Mouse (Mus musculus) heart, postnatal 0 days (tissue): ENCODE results near the gene App.

Source experiments
- CTCF ChIP-seq: IDR thresholded peaks from 2 replicates; pipeline ENCODE4 v1.5.1; 2016; ENCODE audit warnings: antibody characterized with exemption, control low read depth, low read depth
- EP300 ChIP-seq: IDR thresholded peaks from 2 replicates; pipeline ENCODE4 v1.6.1; 2016; ENCODE audit warnings: antibody characterized with exemption, low read depth

DNA sequence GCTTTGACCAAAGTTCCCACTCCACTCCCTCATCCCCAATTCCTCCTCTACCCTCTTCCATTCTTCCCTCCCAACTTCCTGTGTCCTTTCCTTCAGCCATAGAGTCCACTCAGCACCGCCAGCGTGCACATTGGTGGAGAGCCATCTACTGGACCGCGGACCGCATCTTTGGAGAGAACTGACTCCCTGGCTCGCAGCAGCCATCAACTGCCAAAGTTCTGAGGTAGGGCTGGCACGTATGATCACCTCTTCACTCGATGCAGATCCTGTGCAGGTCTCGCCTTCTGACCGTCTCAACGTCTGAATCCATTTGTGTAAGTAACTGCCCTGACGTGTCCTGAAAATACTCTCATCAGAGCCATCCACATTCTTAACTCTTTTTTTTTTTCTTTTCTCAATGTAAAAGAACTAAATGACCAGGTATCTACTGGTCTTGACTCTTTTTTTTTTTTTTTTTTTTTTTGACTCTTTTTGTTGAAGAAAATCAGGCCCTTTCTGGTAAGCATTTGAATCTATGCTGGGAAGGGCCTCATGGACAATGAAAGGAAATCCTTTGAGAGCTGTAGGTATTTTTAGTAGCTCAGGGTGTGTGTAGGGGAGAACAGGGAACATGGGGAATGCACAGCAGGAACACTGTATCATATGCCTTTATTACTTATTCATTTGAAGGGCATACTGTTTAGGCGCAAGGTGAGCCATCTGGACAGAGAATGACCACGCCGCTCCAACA, 200.0 kb downstream of the App start:
- TF ChIP-seq CTCF, result no peak
- TF ChIP-seq EP300, result no peak
